Mouse (Mus musculus) hindbrain, embryonic 12.5 days (tissue): Measurements from ENCODE around the gene Lrrc7. TPM values are rescaled to one million over a fixed set of nuclear protein-coding genes. Genes with fewer than 3 reads are reported as not detected.

Experiments used
- ATAC-seq: fragments of 200-750 bp; cut with Nextera tagmentation; 2 replicates; pipeline ENCODE4 v1.8.0; 2017; ENCODE audit warnings: moderate TSS enrichment; ENCODE audit not compliant: low FRiP score
- H3K27ac ChIP-seq: fragments of 300-500 bp; sonication (generic); 2 replicates; pipeline ENCODE4 v1.5.1; 2016; ENCODE audit warnings: mild to moderate bottlenecking
- H3K27me3 ChIP-seq: fragments of 300-500 bp; sonication (generic); 2 replicates; pipeline ENCODE4 v1.6.1; 2016; ENCODE audit warnings: mild to moderate bottlenecking
- H3K36me3 ChIP-seq: fragments of 300-500 bp; sonication (generic); 2 replicates; pipeline ENCODE4 v1.6.1; 2016; ENCODE audit warnings: mild to moderate bottlenecking
- H3K4me1 ChIP-seq: fragments of 300-500 bp; sonication (generic); 2 replicates; pipeline ENCODE4 v1.6.1; 2016
- H3K4me2 ChIP-seq: fragments of 300-500 bp; sonication (generic); replicated peaks from 2 replicates; pipeline ENCODE4 v1.6.1; 2016; ENCODE audit warnings: mild to moderate bottlenecking
- H3K4me3 ChIP-seq: fragments of 300-500 bp; sonication (generic); 2 replicates; pipeline ENCODE4 v1.5.1; 2016; ENCODE audit warnings: mild to moderate bottlenecking
- H3K9ac ChIP-seq: fragments of 300-500 bp; sonication (generic); 2 replicates; pipeline ENCODE4 v1.6.1; 2016; ENCODE audit warnings: mild to moderate bottlenecking, moderate library complexity
- H3K9me3 ChIP-seq: fragments of 300-500 bp; sonication (generic); replicated peaks from 2 replicates; pipeline ENCODE4 v1.6.1; 2016; ENCODE audit warnings: mild to moderate bottlenecking
- whole genome bisulfite sequencing: fragments of 180-500 bp; shearing (Covaris S2); methylation state at CpG from one replicate; pipeline ENCODE4 v1.1.7; 2016; 5-methylcytosine and 5-hydroxymethylcytosine counted together
- polyA plus RNA-seq: library from polyadenylated mRNA; unstranded; fragments of >200 nt; fragmentation: Nextera tagmentation; extraction: Ambion mirVana; gene quantifications from 2 replicates; pipeline ENCODE4 v1.2.1, GENCODE M21; 2016

The Lrrc7 gene
- polyA plus RNA-seq, 1 experiment from 2014 or later = 4.3 TPM

DNA sequence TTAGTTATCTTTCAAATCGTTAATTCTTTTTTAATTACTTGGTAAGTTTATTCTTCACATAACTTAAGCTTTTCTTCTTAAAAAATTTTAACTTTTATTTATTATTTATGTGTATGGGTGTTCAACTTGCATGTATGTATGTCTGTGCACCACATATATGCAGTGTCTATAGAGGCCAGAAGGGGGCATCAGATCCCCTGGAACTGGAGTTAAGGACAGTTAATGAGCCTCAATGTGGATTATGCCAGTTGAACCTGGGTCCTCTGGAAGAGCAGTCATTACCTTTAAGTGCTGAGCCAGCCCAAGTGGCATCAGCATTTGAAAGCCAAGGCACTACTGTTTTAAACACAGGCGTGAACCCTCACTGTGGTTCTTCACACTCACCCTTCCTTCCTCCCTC lies 352.0 kb downstream of the Lrrc7 start:
- Histone ChIP-seq H3K4me1 (0 out of 2 replicates have a peak, but pooled peaks cover 2% of the 10 kb centered on the region), H3K4me3 (no peak overlapping the region), H3K27ac (no peak overlapping the region), H3K27me3 (no peaks in the 10 kb centered on the region), H3K9ac (no peak overlapping the region), H3K36me3 (no peaks in the 10 kb centered on the region), H3K9me3 (no peaks in the 10 kb centered on the region), H3K4me2 (no peak overlapping the region)
- WGBS = 10% methylated on average over 2 of the region's 2 CpGs
- ATAC-seq = peak; percentile 76; the same call in 1 of the 2 replicates

GRCm38 (mm10) chr3:158207840-158208239 lies 354.2 kb downstream of the Lrrc7 start:
- Histone ChIP-seq H3K27ac (no peak overlapping the region), H3K4me3 (no peak overlapping the region), H3K9ac (no peak overlapping the region), H3K4me2 (no peak overlapping the region), H3K36me3 (no peaks in the 10 kb centered on the region), H3K4me1 (0 out of 2 replicates have a peak, but pooled peaks cover 2% of the 10 kb centered on the region), H3K27me3 (no peaks in the 10 kb centered on the region), H3K9me3 (no peaks in the 10 kb centered on the region)
- ATAC-seq = no peak
- WGBS = 46% methylated on average over 2 of the region's 2 CpGs

- Histone ChIP-seq H3K4me3 (no peak overlapping the region), H3K9ac (no peak overlapping the region), H3K27ac (no peak overlapping the region), H3K4me1 (0 out of 2 replicates have a peak, but pooled peaks cover 2% of the 10 kb centered on the region), H3K27me3 (no peaks in the 10 kb centered on the region), H3K36me3 (no peaks in the 10 kb centered on the region), H3K9me3 (no peaks in the 10 kb centered on the region), H3K4me2 (no peak overlapping the region)
- ATAC-seq = no peak
- 89% methylated on average over 3 of the region's 3 CpGs for WGBS
Observed at GRCm38 (mm10) chr3:158202776-158203175, 359.2 kb downstream of the Lrrc7 start.

- no peak overlapping the region for H3K4me2 ChIP-seq
- no peak overlapping the region for H3K27ac ChIP-seq
- no peak overlapping the region for H3K4me3 ChIP-seq
- H3K27me3 ChIP-seq = no peaks in the 10 kb centered on the region
- no peaks in the 10 kb centered on the region for H3K4me1 ChIP-seq
- H3K9me3 ChIP-seq = no peaks in the 10 kb centered on the region
- no peak for ATAC-seq
- no peak overlapping the region for H3K9ac ChIP-seq
- no peaks in the 10 kb centered on the region for H3K36me3 ChIP-seq
Observed at GRCm38 (mm10) chr3:158195426-158195825, 366.6 kb downstream of the Lrrc7 start.

- H3K9me3 ChIP-seq = no peaks in the 10 kb centered on the region
- 83% methylated on average over 1 of the region's 1 CpGs for WGBS
Observed at GRCm38 (mm10) chr3:158193229-158193628, 368.8 kb downstream of the Lrrc7 start.

GRCm38 (mm10) chr3:158174880-158175735 lies 386.9 kb downstream of the Lrrc7 start:
- Histone ChIP-seq H3K4me3 (no peak overlapping the region), H3K27me3 (no peaks in the 10 kb centered on the region), H3K36me3 (no peaks in the 10 kb centered on the region), H3K9ac (no peak overlapping the region), H3K9me3 (no peaks in the 10 kb centered on the region), H3K4me1 (no peaks in the 10 kb centered on the region), H3K4me2 (no peak overlapping the region), H3K27ac (no peak overlapping the region)
- WGBS = 72% methylated on average over 10 of the region's 10 CpGs
- peak; percentile 60 for ATAC-seq

More at GRCm38 (mm10) chr3:158193229-158193628, 368.8 kb downstream of the Lrrc7 start:
- ATAC-seq = 0 out of 2 replicates have a peak, but pooled peaks have one; percentile 46
- no peak overlapping the region for H3K4me2 ChIP-seq
- H3K27ac ChIP-seq = no peak overlapping the region
- H3K4me3 ChIP-seq = no peak overlapping the region
- no peaks in the 10 kb centered on the region for H3K4me1 ChIP-seq
- H3K27me3 ChIP-seq = no peaks in the 10 kb centered on the region
- no peaks in the 10 kb centered on the region for H3K36me3 ChIP-seq
- H3K9ac ChIP-seq = no peak overlapping the region

DNA sequence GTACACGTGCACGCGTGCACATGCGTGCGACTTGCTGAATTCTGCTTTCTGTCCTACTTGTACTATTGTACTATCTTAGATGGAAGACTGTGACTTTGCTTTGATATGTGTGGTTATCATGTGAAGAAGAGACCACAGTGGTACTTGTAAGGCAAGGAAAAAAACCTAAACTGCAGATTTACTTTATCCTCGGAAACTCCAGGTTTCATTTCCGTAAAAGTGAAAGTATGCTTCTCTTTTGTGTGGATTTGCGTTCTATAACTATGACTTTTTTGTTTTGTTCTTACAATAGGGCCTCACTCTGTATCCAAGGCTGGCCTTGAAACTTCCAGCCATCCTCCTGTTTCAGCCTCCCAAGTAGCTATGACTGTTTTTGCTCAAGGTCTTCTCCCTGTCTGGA lies 392.8 kb downstream of the Lrrc7 start:
- Histone ChIP-seq H3K27me3 (no peaks in the 10 kb centered on the region), H3K27ac (no peak overlapping the region), H3K4me2 (no peak overlapping the region), H3K36me3 (no peaks in the 10 kb centered on the region), H3K9ac (no peak overlapping the region), H3K9me3 (no peaks in the 10 kb centered on the region), H3K4me1 (no peaks in the 10 kb centered on the region), H3K4me3 (no peak overlapping the region)
- 88% methylated on average over 8 of the region's 8 CpGs for WGBS
- ATAC-seq = no peak

DNA sequence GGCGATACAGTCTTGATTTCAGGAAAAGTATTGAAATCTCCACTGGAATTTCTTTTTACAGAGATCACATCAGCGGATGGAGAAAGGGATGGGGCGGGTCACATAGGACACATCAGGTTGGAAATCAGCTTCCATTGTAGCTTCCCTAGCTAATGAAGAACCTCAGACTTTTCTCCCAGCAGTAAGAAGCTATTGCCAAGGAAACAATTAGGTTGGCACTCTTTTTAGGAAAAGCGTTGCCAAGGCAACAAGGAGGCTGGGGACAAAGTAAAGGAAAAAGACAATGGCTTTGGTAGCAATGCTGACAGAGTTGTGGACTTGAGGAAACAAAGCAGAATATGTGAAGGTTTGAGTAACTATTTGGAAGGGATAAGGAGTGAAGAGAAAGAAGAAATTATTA lies 393.6 kb downstream of the Lrrc7 start:
- Histone ChIP-seq H3K4me1 (no peaks in the 10 kb centered on the region), H3K9ac (no peak overlapping the region), H3K4me3 (no peak overlapping the region), H3K4me2 (no peak overlapping the region), H3K9me3 (no peaks in the 10 kb centered on the region), H3K36me3 (no peaks in the 10 kb centered on the region), H3K27ac (no peak overlapping the region), H3K27me3 (no peaks in the 10 kb centered on the region)
- 54% methylated on average over 4 of the region's 4 CpGs for WGBS
- ATAC-seq = no peak

GRCm38 (mm10) chr3:158165004-158165403 lies 397.0 kb downstream of the Lrrc7 start:
- no peak overlapping the region for H3K9ac ChIP-seq
- H3K27ac ChIP-seq = no peak overlapping the region
- H3K4me1 ChIP-seq = no peaks in the 10 kb centered on the region
- H3K27me3 ChIP-seq = no peaks in the 10 kb centered on the region
- H3K4me2 ChIP-seq = no peak overlapping the region
- no peaks in the 10 kb centered on the region for H3K9me3 ChIP-seq
- no peak for ATAC-seq
- H3K36me3 ChIP-seq = no peaks in the 10 kb centered on the region
- no peak overlapping the region for H3K4me3 ChIP-seq

GRCm38 (mm10) chr3:158164452-158164851 lies 397.6 kb downstream of the Lrrc7 start:
- no peak overlapping the region for H3K4me3 ChIP-seq
- no peak overlapping the region for H3K27ac ChIP-seq
- no peak overlapping the region for H3K4me2 ChIP-seq
- WGBS = 82% methylated on average over 5 of the region's 5 CpGs
- H3K27me3 ChIP-seq = no peaks in the 10 kb centered on the region
- H3K4me1 ChIP-seq = no peaks in the 10 kb centered on the region
- ATAC-seq = peak; percentile 54
- no peaks in the 10 kb centered on the region for H3K9me3 ChIP-seq
- no peak overlapping the region for H3K9ac ChIP-seq
- no peaks in the 10 kb centered on the region for H3K36me3 ChIP-seq

- 82% methylated on average over 4 of the region's 4 CpGs for WGBS
- Histone ChIP-seq H3K36me3 (no peaks in the 10 kb centered on the region), H3K4me3 (no peak overlapping the region), H3K4me2 (no peak overlapping the region), H3K27ac (no peak overlapping the region), H3K27me3 (no peaks in the 10 kb centered on the region), H3K4me1 (no peaks in the 10 kb centered on the region), H3K9ac (no peak overlapping the region), H3K9me3 (no peaks in the 10 kb centered on the region)
- ATAC-seq = no peak
Observed at GRCm38 (mm10) chr3:158163127-158163526, 398.9 kb downstream of the Lrrc7 start.

GRCm38 (mm10) chr3:158161924-158162490 lies 400.0 kb downstream of the Lrrc7 start:
- Histone ChIP-seq H3K36me3 (no peaks in the 10 kb centered on the region), H3K9ac (no peak overlapping the region), H3K4me3 (no peak overlapping the region), H3K27ac (no peak overlapping the region), H3K9me3 (no peaks in the 10 kb centered on the region), H3K4me2 (no peak overlapping the region), H3K27me3 (no peaks in the 10 kb centered on the region), H3K4me1 (no peaks in the 10 kb centered on the region)
- 91% methylated on average over 1 of the region's 1 CpGs for WGBS
- ATAC-seq = no peak
